Mouse (Mus musculus) testis, adult 2 months (tissue): ENCODE measurements around the gene Zmiz1.

Experiments
- CTCF ChIP-seq: fragments of 200-500 bp; IDR thresholded peaks from 2 replicates; pipeline ENCODE4 v1.5.1; 2012; ENCODE audit warnings: low read depth, mild to moderate bottlenecking, inconsistent platforms, low read length, moderate library complexity; ENCODE audit not compliant: control insufficient read depth, insufficient read depth, insufficient replicate concordance
- POLR2A ChIP-seq: fragments of 200-500 bp; IDR thresholded peaks from 2 replicates; pipeline ENCODE4 v1.6.1; 2012; ENCODE audit warnings: low read depth, mild to moderate bottlenecking, inconsistent platforms, low read length, moderate library complexity; ENCODE audit not compliant: control insufficient read depth

DNA sequence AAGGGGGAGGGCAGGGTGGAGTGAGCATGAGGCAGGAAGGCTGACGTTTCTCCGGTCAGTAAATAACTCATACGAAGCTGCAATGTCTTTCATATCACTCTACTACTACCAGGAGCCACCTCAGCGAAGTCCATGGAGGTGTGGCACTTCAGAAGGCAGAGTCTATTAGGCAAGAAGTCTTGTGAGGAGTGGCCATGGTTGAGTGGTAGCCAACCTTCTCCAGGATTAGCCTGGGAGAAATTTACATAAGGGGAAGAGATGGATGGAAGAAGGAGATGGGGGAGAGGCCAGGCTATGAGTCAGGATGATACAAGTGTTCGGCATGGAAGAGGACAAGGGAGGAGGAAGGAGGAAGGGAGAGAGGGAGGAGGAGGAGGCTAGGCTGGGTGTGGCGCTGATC is 223.0 kb downstream of the Zmiz1 start:
- TF ChIP-seq CTCF: no peak
- no peak for TF ChIP-seq POLR2A
